Mouse (Mus musculus) lung, adult 2 months (tissue): ENCODE results near the gene Clstn2.

Experiments used
- CTCF ChIP-seq: fragments of 200-500 bp; IDR thresholded peaks from 2 replicates; pipeline ENCODE4 v1.5.1; 2011; ENCODE audit warnings: mild to moderate bottlenecking, low read length, control low read depth; ENCODE audit not compliant: insufficient read depth
- POLR2A ChIP-seq: fragments of 200-500 bp; IDR thresholded peaks from 2 replicates; pipeline ENCODE4 v1.6.1; 2011; ENCODE audit warnings: low read depth, mild to moderate bottlenecking, control low read depth, low read length, borderline replicate concordance; ENCODE audit errors: extremely low read depth

DNA sequence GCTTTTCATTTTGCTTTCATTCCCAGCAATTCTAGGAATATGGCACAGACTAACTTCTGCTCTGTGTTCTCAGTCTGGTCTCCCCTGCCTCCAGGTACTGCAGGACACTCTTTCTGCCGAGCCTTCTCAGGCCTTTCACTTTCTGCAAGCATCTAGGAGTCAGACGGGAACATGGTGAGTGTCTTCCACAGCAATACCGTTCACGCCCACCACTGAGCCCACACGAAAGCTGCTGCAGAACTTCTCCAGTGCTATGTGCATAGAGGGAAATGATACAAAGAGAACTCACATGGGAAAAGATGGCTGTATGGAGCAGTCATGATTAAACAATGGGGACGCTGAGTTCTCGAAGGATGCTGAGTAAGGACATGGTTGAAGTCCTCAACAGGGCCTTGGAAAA lies 604.9 kb downstream of the Clstn2 start:
- no peak for TF ChIP-seq CTCF
- no peak for TF ChIP-seq POLR2A
